Mouse (Mus musculus): ENCODE results near the gene Lypd6b.

Gene Lypd6b

GRCm38 (mm10) chr2:49940372-49940771, 152.9 kb downstream of the Lypd6b start:
- DNase-seq (ENCODE audit: low read depth), result no peak

- no peak for DNase-seq (ENCODE audit: low read depth)
These were observed 154.6 kb downstream of the Lypd6b start for GRCm38 (mm10) chr2:49942100-49942499.

- no peak for DNase-seq (ENCODE audit: low read depth)
These were observed 164.2 kb downstream of the Lypd6b start for GRCm38 (mm10) chr2:49951681-49952080.

- no peak for DNase-seq (ENCODE audit: low read depth)
These were observed 165.3 kb downstream of the Lypd6b start for GRCm38 (mm10) chr2:49952632-49953293.

- DNase-seq (ENCODE audit: low read depth), result no peak
These were observed 170.0 kb downstream of the Lypd6b start for GRCm38 (mm10) chr2:49957449-49957848.

GRCm38 (mm10) chr2:49961991-49962390, 174.5 kb downstream of the Lypd6b start:
- DNase-seq (ENCODE audit: low read depth), result no peak

- DNase-seq (ENCODE audit: low read depth), result no peak
These were observed 177.4 kb downstream of the Lypd6b start for GRCm38 (mm10) chr2:49964899-49965298.

GRCm38 (mm10) chr2:49967748-49968147, 180.3 kb downstream of the Lypd6b start:
- no peak for DNase-seq (ENCODE audit: low read depth)

GRCm38 (mm10) chr2:49970990-49971389, 183.5 kb downstream of the Lypd6b start:
- DNase-seq (ENCODE audit: low read depth), result no peak

GRCm38 (mm10) chr2:49978606-49979005, 191.1 kb downstream of the Lypd6b start:
- no peak for DNase-seq (ENCODE audit: low read depth)

GRCm38 (mm10) chr2:49979991-49980390, 192.5 kb downstream of the Lypd6b start:
- no peak for DNase-seq (ENCODE audit: low read depth)

- no peak for DNase-seq (ENCODE audit: low read depth)
These were observed 195.5 kb downstream of the Lypd6b start for GRCm38 (mm10) chr2:49983021-49983420.

- DNase-seq (ENCODE audit: low read depth), result no peak
These were observed 197.3 kb downstream of the Lypd6b start for GRCm38 (mm10) chr2:49984780-49985179.

GRCm38 (mm10) chr2:49995841-49996240, 208.4 kb downstream of the Lypd6b start:
- no peak for DNase-seq (ENCODE audit: low read depth)

GRCm38 (mm10) chr2:49997216-49997615, 209.7 kb downstream of the Lypd6b start:
- DNase-seq (ENCODE audit: low read depth), result no peak
